Mouse (Mus musculus) hindbrain, embryonic 10.5 days (tissue): ENCODE measurements around the gene Vmn1r89. TPM values are rescaled to one million over a fixed set of nuclear protein-coding genes. Genes with fewer than 3 reads are reported as not detected.

Experiments
- DNase-seq: peaks from one replicate; pipeline ENCODE4 v3.0.0-alpha.2; 2017; ENCODE audit warnings: low spot score
- H3K27ac ChIP-seq: fragments of 300-500 bp; sonication (generic); 2 replicates; pipeline ENCODE4 v1.5.1; 2016; ENCODE audit warnings: mild to moderate bottlenecking, moderate library complexity
- H3K27me3 ChIP-seq: fragments of 300-500 bp; sonication (generic); 2 replicates; pipeline ENCODE4 v1.6.1; 2016; ENCODE audit warnings: mild to moderate bottlenecking; ENCODE audit not compliant: poor library complexity, insufficient read depth, severe bottlenecking
- H3K36me3 ChIP-seq: fragments of 300-500 bp; sonication (generic); 2 replicates; pipeline ENCODE4 v1.6.1; 2016; ENCODE audit warnings: mild to moderate bottlenecking, moderate library complexity
- H3K4me1 ChIP-seq: fragments of 300-500 bp; sonication (generic); replicated peaks from 2 replicates; pipeline ENCODE4 v1.6.1; 2016; ENCODE audit warnings: mild to moderate bottlenecking
- H3K4me3 ChIP-seq: fragments of 300-500 bp; sonication (generic); 2 replicates; pipeline ENCODE4 v1.5.1; 2016; ENCODE audit warnings: mild to moderate bottlenecking, moderate library complexity
- H3K9me3 ChIP-seq: fragments of 300-500 bp; sonication (generic); 2 replicates; pipeline ENCODE4 v1.6.1; 2016; ENCODE audit warnings: mild to moderate bottlenecking, moderate library complexity
- WGBS: fragments of 180-500 bp; shearing (Covaris S2); methylation state at CpG from one replicate; pipeline ENCODE4 v1.1.7; 2016; 5-methylcytosine and 5-hydroxymethylcytosine counted together
- polyA plus RNA-seq: library from polyadenylated mRNA; unstranded; fragments of >200 nt; fragmentation: Nextera tagmentation; extraction: Ambion mirVana; gene quantifications from 2 replicates; pipeline ENCODE4 v1.2.1, GENCODE M21; 2016

Vmn1r89 gene
- not detected in 2 replicates for polyA plus RNA-seq

- Histone ChIP-seq H3K9me3 (no peaks in the 10 kb centered on the region), H3K36me3 (no peaks in the 10 kb centered on the region), H3K27me3 (no peaks in the 10 kb centered on the region), H3K4me1 (no peaks in the 10 kb centered on the region), H3K27ac (no peak within 1 kb of the TSS), H3K4me3 (no peak within 1 kb of the TSS)
- DNase-seq, result no peak
These were observed at the start of gene Vmn1r89 for GRCm38 (mm10) chr7:13212720-13213119. TSS of gene Vmn1r89 (plus strand) at chr7:13213020.

GRCm38 (mm10) chr7:13260746-13261700 is 48.2 kb downstream of the Vmn1r89 start:
- 46% methylated on average over 50 of the region's 50 CpGs for WGBS
- Histone ChIP-seq H3K4me1 (no peaks in the 10 kb centered on the region), H3K36me3 (no peaks in the 10 kb centered on the region), H3K27me3 (no peaks in the 10 kb centered on the region), H3K27ac (no peak overlapping the region), H3K9me3 (0 out of 2 replicates have a peak, but pooled peaks cover 5% of the 10 kb centered on the region), H3K4me3 (no peak overlapping the region)
- no peak for DNase-seq

- Histone ChIP-seq H3K4me1 (no peaks in the 10 kb centered on the region), H3K27ac (no peak overlapping the region), H3K27me3 (no peaks in the 10 kb centered on the region), H3K4me3 (no peak overlapping the region), H3K9me3 (0 out of 2 replicates have a peak, but pooled peaks cover 5% of the 10 kb centered on the region), H3K36me3 (0 out of 2 replicates have a peak, but pooled peaks cover under 1% of the 10 kb centered on the region)
- no peak for DNase-seq
- 83% methylated on average over 5 of the region's 5 CpGs for WGBS
These were observed 51.0 kb downstream of the Vmn1r89 start for GRCm38 (mm10) chr7:13263851-13264250.

GRCm38 (mm10) chr7:13264396-13264795 is 51.6 kb downstream of the Vmn1r89 start:
- H3K27ac ChIP-seq, result no peak overlapping the region
- H3K4me1 ChIP-seq, result no peaks in the 10 kb centered on the region
- peaks cover 4% of the 10 kb centered on the region; the same call in 1 of the 2 replicates for H3K36me3 ChIP-seq
- no peaks in the 10 kb centered on the region for H3K27me3 ChIP-seq
- 0 out of 2 replicates have a peak, but pooled peaks cover 5% of the 10 kb centered on the region for H3K9me3 ChIP-seq
- no peak for DNase-seq
- no peak overlapping the region for H3K4me3 ChIP-seq
- WGBS, result 72% methylated on average over 2 of the region's 2 CpGs

- Histone ChIP-seq H3K27me3 (no peaks in the 10 kb centered on the region), H3K9me3 (no peaks in the 10 kb centered on the region), H3K4me1 (no peaks in the 10 kb centered on the region), H3K27ac (no peak overlapping the region), H3K36me3 (peaks cover 7% of the 10 kb centered on the region), H3K4me3 (no peak overlapping the region)
- 92% methylated on average over 4 of the region's 4 CpGs for WGBS
- DNase-seq, result no peak
These were observed 56.0 kb downstream of the Vmn1r89 start for GRCm38 (mm10) chr7:13268749-13269260.

- H3K4me3 ChIP-seq, result no peak overlapping the region
- no peak overlapping the region for H3K27ac ChIP-seq
- no peaks in the 10 kb centered on the region for H3K9me3 ChIP-seq
- WGBS, result 77% methylated on average over 11 of the region's 11 CpGs
- peaks cover 13% of the 10 kb centered on the region for H3K36me3 ChIP-seq
- H3K27me3 ChIP-seq, result no peaks in the 10 kb centered on the region
- no peaks in the 10 kb centered on the region for H3K4me1 ChIP-seq
- DNase-seq, result no peak
These were observed 56.6 kb downstream of the Vmn1r89 start for GRCm38 (mm10) chr7:13269394-13269793.

Other genes with a start within 250 kb of the Vmn1r89 start
- 11.8 and 12.7 TPM in 2 replicates for gene Zfp324, start 247.2 kb upstream of the Vmn1r89 start, polyA plus RNA-seq
- gene Zfp446, start 235.2 kb upstream of the Vmn1r89 start, polyA plus RNA-seq, result 16.6 and 17.0 TPM in 2 replicates
- gene Slc27a5, start 214.8 kb upstream of the Vmn1r89 start, polyA plus RNA-seq, result 0.11 and 0.26 TPM in 2 replicates
- 373 and 399 TPM in 2 replicates for gene Trim28, start 213.9 kb upstream of the Vmn1r89 start, polyA plus RNA-seq
- gene Zbtb45, start 203.0 kb upstream of the Vmn1r89 start, polyA plus RNA-seq, result 31.3 and 34.4 TPM in 2 replicates
- gene Chmp2a, start 178.2 kb upstream of the Vmn1r89 start, polyA plus RNA-seq, result 113 and 144 TPM in 2 replicates
- gene Ube2m, start 174.7 kb upstream of the Vmn1r89 start, polyA plus RNA-seq, result 126 and 157 TPM in 2 replicates
- gene Mzf1, start 158.3 kb upstream of the Vmn1r89 start, polyA plus RNA-seq, result 2.8 and 4.4 TPM in 2 replicates
- not detected in 2 replicates for gene Vmn1r85, start 117.8 kb upstream of the Vmn1r89 start, polyA plus RNA-seq
- not detected in 2 replicates for gene Vmn1r86, start 93.1 kb upstream of the Vmn1r89 start, polyA plus RNA-seq
- not detected in 2 replicates for gene Vmn1r87, start 72.9 kb upstream of the Vmn1r89 start, polyA plus RNA-seq
- not detected in 2 replicates for gene Vmn1r88, start 53.5 kb upstream of the Vmn1r89 start, polyA plus RNA-seq
- gene Lig1, start 64.3 kb downstream of the Vmn1r89 start, polyA plus RNA-seq, result 118 and 154 TPM in 2 replicates
- 10.4 and 11.2 TPM in 2 replicates for gene Zswim9, start 65.7 kb downstream of the Vmn1r89 start, polyA plus RNA-seq
- 1.0 and 1.7 TPM in 2 replicates for gene Pla2g4c, start 111.6 kb downstream of the Vmn1r89 start, polyA plus RNA-seq
- gene Cabp5, start 185.1 kb downstream of the Vmn1r89 start, polyA plus RNA-seq, result not detected in 2 replicates
- not detected in 2 replicates for gene Bsph1, start 237.8 kb downstream of the Vmn1r89 start, polyA plus RNA-seq